Mouse (Mus musculus) heart, postnatal 0 days (tissue): ENCODE results near the gene Tlx2. TPM values are rescaled to one million over a fixed set of nuclear protein-coding genes. Genes with fewer than 3 reads are reported as not detected.

Source experiments
- ATAC-seq: fragments of 200-750 bp; cut with Nextera tagmentation; 2 replicates; pipeline ENCODE4 v1.8.0; 2017; ENCODE audit warnings: low read depth, moderate number of reproducible peaks, moderate library complexity; ENCODE audit not compliant: insufficient read depth
- DNase-seq: peaks from one replicate; pipeline ENCODE4 v3.0.0-alpha.2; 2016; ENCODE audit warnings: low spot score
- H3K27ac ChIP-seq: fragments of 300-500 bp; sonication (generic); 2 replicates; pipeline ENCODE4 v1.5.1; 2014; ENCODE audit warnings: low read depth, mild to moderate bottlenecking
- H3K27me3 ChIP-seq: fragments of 300-500 bp; sonication (generic); 2 replicates; pipeline ENCODE4 v1.6.1; 2014; ENCODE audit warnings: low read length, mixed read lengths; ENCODE audit not compliant: control insufficient read depth, insufficient read depth
- H3K36me3 ChIP-seq: fragments of 300-500 bp; sonication (generic); replicated peaks from 2 replicates; pipeline ENCODE4 v1.6.1; 2014; ENCODE audit warnings: low read length, mixed read lengths; ENCODE audit not compliant: control insufficient read depth, insufficient read depth
- H3K4me1 ChIP-seq: fragments of 300-500 bp; sonication (generic); 2 replicates; pipeline ENCODE4 v1.6.1; 2014; ENCODE audit warnings: antibody characterized with exemption; ENCODE audit not compliant: control insufficient read depth, insufficient read depth
- H3K4me2 ChIP-seq: fragments of 300-500 bp; sonication (generic); 2 replicates; pipeline ENCODE4 v1.6.1; 2014; ENCODE audit warnings: low read depth, mild to moderate bottlenecking, low read length, moderate library complexity
- H3K4me3 ChIP-seq: fragments of 300-500 bp; sonication (generic); 2 replicates; pipeline ENCODE4 v1.5.1; 2014; ENCODE audit warnings: low read depth, low read length
- H3K9ac ChIP-seq: fragments of 300-500 bp; sonication (generic); replicated peaks from 2 replicates; pipeline ENCODE4 v1.6.1; 2014; ENCODE audit warnings: low read depth, low read length, mixed read lengths
- H3K9me3 ChIP-seq: fragments of 300-500 bp; sonication (generic); replicated peaks from 2 replicates; pipeline ENCODE4 v1.6.1; 2016; ENCODE audit warnings: low read length; ENCODE audit not compliant: control insufficient read depth
- CTCF ChIP-seq: IDR thresholded peaks from 2 replicates; pipeline ENCODE4 v1.5.1; 2016; ENCODE audit warnings: antibody characterized with exemption, control low read depth, low read depth
- EP300 ChIP-seq: IDR thresholded peaks from 2 replicates; pipeline ENCODE4 v1.6.1; 2016; ENCODE audit warnings: antibody characterized with exemption, low read depth
- WGBS: fragments of 180-500 bp; shearing (Covaris S2); extraction: QIAGEN DNeasy Blood & Tissue Kit; methylation state at CpG from one replicate; pipeline ENCODE4 v1.1.7; 2014; 5-methylcytosine and 5-hydroxymethylcytosine counted together
- polyA plus RNA-seq: library from polyadenylated mRNA; unstranded; fragments of >200 nt; fragmentation: Nextera tagmentation; extraction: Ambion mirVana; gene quantifications from 2 replicates; pipeline ENCODE4 v1.2.1, GENCODE M21; 2015
- total RNA-seq: library from RNA; depleted of rRNA; stranded (reverse); fragments of >200 nt; gene quantifications from 2 replicates; pipeline ENCODE4 v1.2.3, GENCODE M21; 2014; ENCODE audit warnings: low replicate concordance

Tlx2 gene
- total and polyA plus RNA-seq, 2 experiments from 2014 or later: not detected

- Histone ChIP-seq H3K9ac (no peak overlapping the region), H3K27ac (no peak overlapping the region), H3K4me3 (no peak overlapping the region), H3K4me1 (0 out of 2 replicates have a peak, but pooled peaks cover 4% of the 10 kb centered on the region), H3K36me3 (peaks cover 28% of the 10 kb centered on the region; the same call in 1 of the 2 replicates), H3K9me3 (no peaks in the 10 kb centered on the region), H3K4me2 (no peak overlapping the region), H3K27me3 (peaks cover 49% of the 10 kb centered on the region)
- 91% methylated on average over 5 of the region's 5 CpGs for WGBS
- TF ChIP-seq EP300 (no peak), CTCF (no peak)
- ATAC-seq: no peak
- no peak for DNase-seq
These were observed 10.1 kb upstream of the Tlx2 start for GRCm38 (mm10) chr6:83080210-83080609.

- Histone ChIP-seq H3K9me3 (no peaks in the 10 kb centered on the region), H3K36me3 (peaks cover 28% of the 10 kb centered on the region; the same call in 1 of the 2 replicates), H3K9ac (peak overlapping the region; percentile 82), H3K27me3 (peaks cover 49% of the 10 kb centered on the region), H3K4me1 (0 out of 2 replicates have a peak, but pooled peaks cover 4% of the 10 kb centered on the region), H3K4me3 (peak overlapping the region; percentile 87), H3K27ac (peak overlapping the region; percentile 80), H3K4me2 (peak overlapping the region; percentile 100)
- ATAC-seq: peak; percentile 92
- under 1% methylated on average over 45 of the region's 46 CpGs for WGBS
- peak; percentile 94 for DNase-seq
- TF ChIP-seq EP300: no peak
- TF ChIP-seq CTCF: peak; percentile 54
These were observed 8.3 kb upstream of the Tlx2 start for GRCm38 (mm10) chr6:83078324-83078858.

GRCm38 (mm10) chr6:83077630-83078323, 7.7 kb upstream of the Tlx2 start, which contains the start of gene Pcgf1:
Gene Pcgf1, plus strand, starts transcription at chr6:83077869.
- Histone ChIP-seq H3K27me3 (peaks cover 48% of the 10 kb centered on the region), H3K9me3 (no peaks in the 10 kb centered on the region), H3K9ac (peak within 1 kb of the TSS; percentile 82), H3K4me2 (peak within 1 kb of the TSS; percentile 100), H3K36me3 (peaks cover 28% of the 10 kb centered on the region; the same call in 1 of the 2 replicates), H3K4me1 (0 out of 2 replicates have a peak, but pooled peaks cover 4% of the 10 kb centered on the region), H3K4me3 (peak within 1 kb of the TSS; percentile 87), H3K27ac (peak within 1 kb of the TSS; percentile 80)
- ATAC-seq: peak; percentile 51
- WGBS: under 1% methylated on average over 54 of the region's 54 CpGs
- TF ChIP-seq CTCF: no peak
- no peak for TF ChIP-seq EP300
- no peak for DNase-seq

- Histone ChIP-seq H3K36me3 (0 out of 2 replicates have a peak, but pooled peaks cover 2% of the 10 kb centered on the region), H3K4me2 (no peak overlapping the region), H3K27me3 (peaks cover 71% of the 10 kb centered on the region), H3K4me1 (0 out of 2 replicates have a peak, but pooled peaks cover 4% of the 10 kb centered on the region), H3K4me3 (no peak overlapping the region), H3K9ac (no peak overlapping the region), H3K9me3 (no peaks in the 10 kb centered on the region), H3K27ac (no peak overlapping the region)
- ATAC-seq (no peak), DNase-seq (no peak)
- WGBS: 25% methylated on average over 2 of the region's 2 CpGs
- TF ChIP-seq EP300 (no peak), CTCF (peak; percentile 14; the same call in 1 of the 2 replicates)
These were observed 4.9 kb upstream of the Tlx2 start for GRCm38 (mm10) chr6:83074979-83075378.

DNA sequence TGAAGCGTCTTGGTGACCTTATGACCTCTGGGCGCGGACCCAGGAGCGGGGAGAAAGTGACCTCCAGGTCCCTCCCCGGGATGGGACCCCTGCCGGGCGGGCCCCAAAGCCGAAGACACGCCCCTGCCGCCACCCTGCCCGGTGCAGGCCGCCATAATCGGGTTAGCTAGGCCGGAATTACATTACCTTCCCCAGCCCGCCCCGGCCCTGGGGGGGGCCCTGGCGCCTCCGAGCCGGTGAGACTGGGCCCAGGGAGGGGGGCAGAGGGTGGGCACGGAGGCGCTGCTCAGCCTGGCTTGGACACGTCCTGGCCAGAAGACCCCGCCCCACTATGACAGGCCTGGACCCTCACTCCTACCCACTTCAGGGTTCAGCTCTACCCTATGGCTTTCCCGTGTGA, 1.1 kb upstream of the Tlx2 start:
- Histone ChIP-seq H3K27ac (no peak overlapping the region), H3K27me3 (peaks cover 97% of the 10 kb centered on the region), H3K9me3 (no peaks in the 10 kb centered on the region), H3K4me1 (peaks cover 3% of the 10 kb centered on the region; the same call in 1 of the 2 replicates), H3K4me2 (no peak overlapping the region), H3K9ac (no peak overlapping the region), H3K36me3 (no peaks in the 10 kb centered on the region), H3K4me3 (peak overlapping the region; percentile 11; the same call in 1 of the 2 replicates)
- TF ChIP-seq CTCF (no peak), EP300 (no peak)
- no peak for ATAC-seq
- 4% methylated on average over 24 of the region's 24 CpGs for WGBS
- no peak for DNase-seq
